9 mouse cellular contexts compared by ENCODE assay signal in genomic region chr10:37047661-37048098, GRCm38 (mm10).
DNase-seq lines count a peak whose midpoint lies in the region; ATAC-seq and TF ChIP-seq lines count a peak whose summit lies in the region.
"Had no signal": no experiment of that assay in that cellular context is flagged by ENCODE, and none has a peak within 500 bp of the region (broad histone marks: within the 10 kb centered on the region; RNA-seq: fewer than 3 reads in every experiment).

No protein-coding gene starts in this region.

- no peak for TF ChIP-seq CTCF in hindbrain, postnatal 0 days (IDR thresholded peaks at IDR 0.05; ENCODE audit: low read depth)
- no peak for TF ChIP-seq CTCF in lung, postnatal 0 days (IDR thresholded peaks at IDR 0.05)

- 0 out of 2 replicates have a peak, but pooled peaks cover 2% of the 10 kb centered on the region for H3K9me3 ChIP-seq in hindbrain, postnatal 0 days (ENCODE audit: low read length)
- H3K9me3 ChIP-seq in hindbrain, embryonic 10.5 days = no peaks in the 10 kb centered on the region
- H3K9me3 ChIP-seq in lung, postnatal 0 days (ENCODE audit: low read length) = no peaks in the 10 kb centered on the region
- H3K9me3 ChIP-seq in forebrain, embryonic 11.5 days (ENCODE audit: control insufficient read depth, low read length) = no peaks in the 10 kb centered on the region
- H3K9me3 ChIP-seq: stomach, embryonic 15.5 days had no signal

- no peak overlapping the region for H3K4me3 ChIP-seq in hindbrain, postnatal 0 days (ENCODE audit: low read length)
- no peak overlapping the region for H3K4me3 ChIP-seq in hindbrain, embryonic 10.5 days
- H3K4me3 ChIP-seq in lung, postnatal 0 days (ENCODE audit: low read depth, low read length) = no peak overlapping the region
- no peak overlapping the region for H3K4me3 ChIP-seq in forebrain, embryonic 11.5 days (ENCODE audit: low read depth, low read length)
- H3K4me3 ChIP-seq: stomach, embryonic 15.5 days had no signal

- intact Hi-C loops in gastrocnemius, postnatal 14 days (cut with DNase I; ENCODE audit: low total_unique reads) = no loop called here

- H3K4me1 ChIP-seq in hindbrain, postnatal 0 days (ENCODE audit: insufficient read depth, low read length) = no peaks in the 10 kb centered on the region
- no peaks in the 10 kb centered on the region for H3K4me1 ChIP-seq in hindbrain, embryonic 10.5 days (replicated peaks)
- no peaks in the 10 kb centered on the region for H3K4me1 ChIP-seq in lung, postnatal 0 days (ENCODE audit: insufficient read depth, low read depth, low read length)
- no peaks in the 10 kb centered on the region for H3K4me1 ChIP-seq in forebrain, embryonic 11.5 days (replicated peaks; ENCODE audit: control insufficient read depth, insufficient read depth, low read length)
- H3K4me1 ChIP-seq: stomach, embryonic 15.5 days had no signal

- 0 out of 2 replicates have a peak, but pooled peaks have one; percentile 38 for ATAC-seq in hindbrain, postnatal 0 days
- ATAC-seq in lung, postnatal 0 days = no peak
- no peak for ATAC-seq in forebrain, embryonic 11.5 days (replicated peaks; ENCODE audit: low FRiP score)

- WGBS in hindbrain, postnatal 0 days = 65% methylated on average over 8 of the region's 8 CpGs
- WGBS in hindbrain, embryonic 10.5 days = 87% methylated on average over 8 of the region's 8 CpGs
- 66% methylated on average over 8 of the region's 8 CpGs for WGBS in lung, postnatal 0 days
- WGBS in forebrain, embryonic 11.5 days = 87% methylated on average over 8 of the region's 8 CpGs

- H3K36me3 ChIP-seq in hindbrain, postnatal 0 days (ENCODE audit: insufficient read depth, low read length) = no peaks in the 10 kb centered on the region
- H3K36me3 ChIP-seq in hindbrain, embryonic 10.5 days = no peaks in the 10 kb centered on the region
- H3K36me3 ChIP-seq in lung, postnatal 0 days (ENCODE audit: insufficient read depth, low read length) = no peaks in the 10 kb centered on the region
- no peaks in the 10 kb centered on the region for H3K36me3 ChIP-seq in forebrain, embryonic 11.5 days (ENCODE audit: control insufficient read depth, insufficient read depth, low read length)
- H3K36me3 ChIP-seq: stomach, embryonic 15.5 days had no signal

- peak overlapping the region; percentile 12; the same call in 1 of the 2 replicates for H3K27ac ChIP-seq in hindbrain, postnatal 0 days
- H3K27ac ChIP-seq in hindbrain, embryonic 10.5 days = no peak overlapping the region
- H3K27ac ChIP-seq in lung, postnatal 0 days (ENCODE audit: low read length) = no peak overlapping the region
- no peak overlapping the region for H3K27ac ChIP-seq in forebrain, embryonic 11.5 days (ENCODE audit: low read depth, low read length)
- H3K27ac ChIP-seq: stomach, embryonic 15.5 days had no signal

- H3K4me2 ChIP-seq in hindbrain, postnatal 0 days (ENCODE audit: low read depth, low read length) = no peak overlapping the region
- H3K4me2 ChIP-seq in lung, postnatal 0 days (replicated peaks; ENCODE audit: low read depth, low read length) = no peak overlapping the region
- H3K4me2 ChIP-seq in forebrain, embryonic 11.5 days (ENCODE audit: low read depth, low read length, severe bottlenecking) = no peak overlapping the region
- H3K4me2 ChIP-seq: stomach, embryonic 15.5 days had no signal

- no peaks in the 10 kb centered on the region for H3K27me3 ChIP-seq in hindbrain, postnatal 0 days (ENCODE audit: insufficient read depth, low read length)
- H3K27me3 ChIP-seq in hindbrain, embryonic 10.5 days (ENCODE audit: insufficient read depth, poor library complexity, severe bottlenecking) = no peaks in the 10 kb centered on the region
- H3K27me3 ChIP-seq in lung, postnatal 0 days (replicated peaks; ENCODE audit: insufficient read depth, low read length) = no peaks in the 10 kb centered on the region
- no peaks in the 10 kb centered on the region for H3K27me3 ChIP-seq in forebrain, embryonic 11.5 days (ENCODE audit: control insufficient read depth, insufficient read depth, low read length)
- H3K27me3 ChIP-seq: stomach, embryonic 15.5 days had no signal

- no peak for TF ChIP-seq EP300 in lung, postnatal 0 days (IDR thresholded peaks at IDR 0.05)

- H3K9ac ChIP-seq in hindbrain, postnatal 0 days (replicated peaks; ENCODE audit: low read length) = no peak overlapping the region
- H3K9ac ChIP-seq in lung, postnatal 0 days (replicated peaks; ENCODE audit: low read depth) = no peak overlapping the region
- H3K9ac ChIP-seq in forebrain, embryonic 11.5 days (ENCODE audit: low read length) = no peak overlapping the region
- H3K9ac ChIP-seq: stomach, embryonic 15.5 days had no signal

- peak; percentile 20 for DNase-seq in hindbrain, postnatal 0 days (ENCODE audit: low spot score)
- no peak for DNase-seq in hindbrain, embryonic 10.5 days (ENCODE audit: low spot score)
- DNase-seq in cerebellum, adult 9-10 months = peak; percentile 10
- peak; percentile 31 for DNase-seq in gastrocnemius, postnatal 14 days
- peak; percentile 40 for DNase-seq in lung, postnatal 0 days (ENCODE audit: low spot score)
- no peak for DNase-seq in kidney, postnatal 25 days
- DNase-seq in forebrain, embryonic 11.5 days (ENCODE audit: low spot score) = no peak
- no peak for DNase-seq in spleen, postnatal 4 days (ENCODE audit: low spot score in 2 of 2)

Comparison
In these comparisons a context has a peak if more than half of its experiments do, and no peak if none do; other contexts are left out.
1. DNase-seq: peak in hindbrain, postnatal 0 days (single experiment), cerebellum, adult 9-10 months (single experiment), gastrocnemius, postnatal 14 days (single experiment) and lung, postnatal 0 days (single experiment); none in hindbrain, embryonic 10.5 days (single experiment), kidney, postnatal 25 days (0 of 2), forebrain, embryonic 11.5 days (single experiment) and spleen, postnatal 4 days (0 of 2).